Mouse (Mus musculus): ENCODE data around the gene Olfr836. TPM values are rescaled to one million over a fixed set of nuclear protein-coding genes. Genes with fewer than 3 reads are reported as not detected.
"Not testable (repeated sequence)": the region's sequence is repeated elsewhere in the genome, so short reads cannot be mapped to it uniquely, and the experiment has no call there.

Olfr836 gene
- not detected for polyA plus RNA-seq (2017; shearing (Covaris generic))

DNA sequence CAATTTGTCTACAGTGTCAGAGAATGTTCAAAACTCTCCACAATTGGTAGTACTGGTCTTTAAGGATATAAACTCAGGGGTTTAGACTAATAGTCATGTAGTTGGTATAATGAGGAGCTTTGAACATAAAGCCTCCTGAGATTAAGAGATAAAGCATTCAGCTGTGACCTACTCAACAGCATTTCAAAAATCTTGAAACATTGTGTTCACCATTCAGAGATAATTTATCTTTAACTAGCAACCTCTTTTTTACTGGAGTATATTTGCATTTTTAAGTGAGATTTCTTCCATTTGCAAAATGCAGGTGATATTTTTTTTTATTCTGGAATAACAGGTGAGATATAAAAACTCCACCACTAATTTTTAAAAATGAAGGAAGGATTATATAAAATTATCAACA lies at the start of gene Olfr836:
Gene Olfr836 (plus strand): TSS at position 301 of the 400 bp plus-strand sequence.
- ATAC-seq = no peak

DNA sequence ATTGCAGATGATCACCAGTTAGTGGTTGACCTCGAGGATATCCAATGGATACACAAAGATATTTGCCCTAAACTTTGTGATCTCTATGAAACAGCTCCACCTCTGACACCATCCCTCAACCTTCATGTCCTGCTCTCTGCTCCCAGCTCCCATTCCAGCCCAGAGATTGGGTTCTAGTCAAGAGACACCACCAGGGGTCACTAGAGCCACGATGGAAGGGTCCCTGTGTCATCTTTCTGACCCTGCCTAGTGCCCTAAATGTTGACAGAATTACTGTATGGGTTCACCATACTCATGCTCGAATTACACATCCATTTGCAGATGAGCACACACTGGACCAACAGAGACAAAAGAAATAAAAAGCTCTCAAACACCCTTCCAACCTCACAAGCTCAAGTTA lies 35.2 kb upstream of the Olfr836 start:
- no peak for ATAC-seq

DNA sequence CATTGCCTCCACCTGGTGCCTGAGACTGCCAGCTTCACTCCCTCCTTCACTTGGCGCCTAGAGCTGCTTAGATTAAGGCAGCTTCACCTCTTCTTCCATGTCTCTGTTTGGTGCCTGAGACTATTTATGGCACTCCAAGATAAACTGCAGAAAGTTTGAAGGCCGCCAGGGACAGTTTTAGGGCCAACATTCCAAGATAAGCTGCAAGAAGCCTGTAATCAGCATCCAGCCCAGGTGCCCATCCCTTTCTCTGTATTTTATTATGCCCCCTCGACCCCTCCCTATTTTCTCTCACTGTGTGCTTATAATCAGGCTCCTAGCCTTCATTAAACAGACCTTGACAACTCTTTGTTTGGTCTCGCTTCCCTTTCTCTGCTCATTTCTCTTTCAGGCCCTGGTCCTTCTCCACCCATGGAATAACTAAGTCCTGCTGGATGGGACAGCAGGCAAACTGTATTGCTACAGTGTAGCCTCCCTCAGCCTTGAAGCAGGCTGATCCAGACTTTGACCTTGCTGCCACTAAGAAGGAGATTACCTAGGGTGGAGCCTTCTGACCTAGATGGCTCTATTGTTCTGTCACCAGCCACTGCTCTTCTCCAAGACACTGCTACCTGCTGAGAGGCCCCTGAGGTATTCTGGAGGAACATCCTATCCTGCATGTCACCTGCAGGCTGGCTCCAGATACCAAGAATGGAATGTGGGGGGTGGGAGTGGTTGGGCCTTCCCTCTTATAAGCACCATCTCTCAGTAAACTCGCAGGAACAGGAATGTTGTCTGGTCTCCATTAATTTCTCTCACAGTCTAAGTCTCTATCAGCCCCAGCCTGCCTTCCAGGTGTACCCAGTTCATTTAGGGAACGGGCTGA lies 27.1 kb upstream of the Olfr836 start:
- ATAC-seq = not testable (repeated sequence)

DNA sequence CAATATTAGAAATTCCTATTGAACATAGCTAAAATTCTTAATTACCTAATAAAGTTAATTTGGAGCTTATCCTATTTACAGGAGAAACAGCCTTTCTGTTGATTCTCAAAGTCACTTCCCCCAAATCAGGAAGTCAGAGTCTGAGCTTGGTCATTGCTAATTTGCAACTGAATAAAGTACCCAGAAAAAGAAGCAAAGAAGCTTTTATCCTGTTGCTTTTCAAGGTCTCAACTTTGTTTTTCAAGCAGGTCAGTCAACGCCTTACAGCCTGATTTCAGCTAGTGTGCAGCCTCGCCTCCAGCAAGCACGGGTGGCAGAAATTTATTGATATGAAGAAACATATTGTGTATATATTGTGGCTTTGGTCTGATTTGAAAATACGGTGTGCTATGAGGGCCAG lies 22.9 kb upstream of the Olfr836 start:
- no peak for ATAC-seq

DNA sequence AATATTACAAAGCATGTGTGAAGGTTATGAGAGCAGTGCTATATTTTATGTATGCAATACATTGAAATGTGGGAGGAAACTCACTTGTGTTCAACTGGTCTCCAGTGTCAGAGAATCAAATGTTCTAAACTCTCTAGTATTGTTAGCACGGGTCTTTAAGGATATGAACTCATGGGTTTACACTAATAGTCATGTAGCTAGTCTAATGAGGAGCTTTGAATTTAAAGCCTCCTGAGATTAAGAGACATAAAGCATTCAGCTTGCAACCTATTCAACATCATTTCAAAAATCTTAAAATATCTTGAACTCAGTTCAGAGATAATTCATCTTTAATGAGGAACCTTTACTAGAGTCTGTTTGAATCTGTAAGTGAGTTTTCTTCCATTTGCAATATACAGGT lies 15.8 kb downstream of the Olfr836 start, which contains the start of gene Olfr837:
Gene Olfr837 (plus strand): TSS at position 301 of the 400 bp plus-strand sequence.
- no peak for ATAC-seq

Other genes starting within 250 kb of the Olfr836 start
- gene Olfr830, start 245.7 kb upstream of the Olfr836 start, polyA plus RNA-seq (2017; shearing (Covaris generic)) = not detected
- not detected for gene Olfr832, start 183.3 kb upstream of the Olfr836 start, polyA plus RNA-seq (2017; shearing (Covaris generic))
- not detected for gene Olfr834, start 132.4 kb upstream of the Olfr836 start, polyA plus RNA-seq (2017; shearing (Covaris generic))
- gene Olfr835, start 87.6 kb upstream of the Olfr836 start, polyA plus RNA-seq (2017; shearing (Covaris generic)) = not detected
- gene Olfr837, start 15.9 kb downstream of the Olfr836 start, polyA plus RNA-seq (2017; shearing (Covaris generic)) = not detected
- not detected for gene Olfr839-ps1, start 56.9 kb downstream of the Olfr836 start, polyA plus RNA-seq (2017; shearing (Covaris generic))
- gene Olfr843, start 131.6 kb downstream of the Olfr836 start, polyA plus RNA-seq (2017; shearing (Covaris generic)) = not detected
- not detected for gene Olfr844, start 196.0 kb downstream of the Olfr836 start, polyA plus RNA-seq (2017; shearing (Covaris generic))
- gene Olfr845, start 216.1 kb downstream of the Olfr836 start, polyA plus RNA-seq (2017; shearing (Covaris generic)) = not detected
- gene Olfr846, start 243.6 kb downstream of the Olfr836 start, polyA plus RNA-seq (2017; shearing (Covaris generic)) = not detected

All from inflammation-experienced regulatory T-cells, adult 6 months (primary cell).